Mouse (Mus musculus) small intestine, adult 2 months (tissue): ENCODE measurements around the gene Chst8. TPM values are rescaled to one million over a fixed set of nuclear protein-coding genes. Genes with fewer than 3 reads are reported as not detected.

Experiments used
- H3K27ac ChIP-seq: fragments of 200-500 bp; 2 replicates; pipeline ENCODE4 v1.5.1; 2012; ENCODE audit warnings: low read depth, low read length, control low read depth, inconsistent platforms; ENCODE audit not compliant: insufficient read depth
- H3K27me3 ChIP-seq: fragments of 200-500 bp; 2 replicates; pipeline ENCODE4 v1.6.1; 2012; ENCODE audit warnings: mild to moderate bottlenecking, moderate library complexity, low read length, inconsistent platforms; ENCODE audit not compliant: control insufficient read depth, insufficient read depth
- H3K36me3 ChIP-seq: fragments of 200-500 bp; 2 replicates; pipeline ENCODE4 v1.6.1; 2012; ENCODE audit warnings: mild to moderate bottlenecking, low read length, control low read depth, inconsistent platforms; ENCODE audit not compliant: control insufficient read depth, insufficient read depth
- H3K4me1 ChIP-seq: fragments of 200-500 bp; 2 replicates; pipeline ENCODE4 v1.6.1; 2012; ENCODE audit warnings: low read length, inconsistent platforms, mixed read lengths; ENCODE audit not compliant: control insufficient read depth, insufficient read depth, insufficient read length
- H3K4me3 ChIP-seq: fragments of 200-500 bp; 2 replicates; pipeline ENCODE4 v1.5.1; 2012; ENCODE audit warnings: low read depth, mild to moderate bottlenecking, control low read depth, inconsistent platforms, low read length, moderate library complexity
- CTCF ChIP-seq: fragments of 200-500 bp; IDR thresholded peaks from 2 replicates; pipeline ENCODE4 v1.5.1; 2012; ENCODE audit warnings: low read depth, mild to moderate bottlenecking, control low read depth, inconsistent platforms, low read length, moderate library complexity, mixed read lengths; ENCODE audit not compliant: insufficient replicate concordance, insufficient read length; ENCODE audit errors: extremely low read depth
- POLR2A ChIP-seq: fragments of 200-500 bp; IDR thresholded peaks from 2 replicates; pipeline ENCODE4 v1.6.1; 2012; ENCODE audit warnings: low read depth, mild to moderate bottlenecking, control low read depth, inconsistent platforms, low read length, moderate library complexity
- WGBS: fragments of 180-500 bp; shearing (Covaris S2); methylation state at CpG from one replicate; pipeline ENCODE4 v1.1.7; 2018; 5-methylcytosine and 5-hydroxymethylcytosine counted together
- polyA plus RNA-seq: library from polyadenylated mRNA; depleted of rRNA; stranded (reverse); fragments of >200 nt; gene quantifications from 2 replicates; pipeline ENCODE4 v1.2.3, GENCODE M21; 2012

The Chst8 gene
- polyA plus RNA-seq, 1 experiment: 3.2 TPM

- Histone ChIP-seq H3K4me1 (no peaks in the 10 kb centered on the region), H3K27ac (no peak overlapping the region), H3K36me3 (no peaks in the 10 kb centered on the region), H3K27me3 (no peaks in the 10 kb centered on the region), H3K4me3 (no peak overlapping the region)
- WGBS: 66% methylated on average over 8 of the region's 8 CpGs
- TF ChIP-seq CTCF: no peak
- no peak for TF ChIP-seq POLR2A
Observed at GRCm38 (mm10) chr7:34743411-34744085, 69.0 kb downstream of the Chst8 start.

- 92% methylated on average over 8 of the region's 8 CpGs for whole genome bisulfite sequencing
- Histone ChIP-seq H3K4me1 (no peaks in the 10 kb centered on the region), H3K27ac (no peak overlapping the region), H3K27me3 (no peaks in the 10 kb centered on the region), H3K36me3 (no peaks in the 10 kb centered on the region), H3K4me3 (no peak overlapping the region)
- TF ChIP-seq CTCF: no peak
- TF ChIP-seq POLR2A: no peak
Observed at GRCm38 (mm10) chr7:34739371-34739770, 73.1 kb downstream of the Chst8 start.

- H3K27ac ChIP-seq: no peak overlapping the region
- no peaks in the 10 kb centered on the region for H3K4me1 ChIP-seq
- no peaks in the 10 kb centered on the region for H3K36me3 ChIP-seq
- no peak for TF ChIP-seq POLR2A
- no peak for TF ChIP-seq CTCF
- H3K4me3 ChIP-seq: no peak overlapping the region
- WGBS: 58% methylated on average over 6 of the region's 6 CpGs
- H3K27me3 ChIP-seq: no peaks in the 10 kb centered on the region
Observed at GRCm38 (mm10) chr7:34737206-34737605, 75.3 kb downstream of the Chst8 start.

GRCm38 (mm10) chr7:34734348-34734747, 78.2 kb downstream of the Chst8 start:
- no peak for TF ChIP-seq CTCF
- TF ChIP-seq POLR2A: no peak
- H3K36me3 ChIP-seq: no peaks in the 10 kb centered on the region
- H3K4me1 ChIP-seq: no peaks in the 10 kb centered on the region
- H3K27ac ChIP-seq: no peak overlapping the region
- H3K4me3 ChIP-seq: no peak overlapping the region
- 88% methylated on average over 6 of the region's 6 CpGs for WGBS
- no peaks in the 10 kb centered on the region for H3K27me3 ChIP-seq

- WGBS: 49% methylated on average over 6 of the region's 6 CpGs
- Histone ChIP-seq H3K4me1 (no peaks in the 10 kb centered on the region), H3K27me3 (no peaks in the 10 kb centered on the region), H3K4me3 (no peak overlapping the region), H3K36me3 (no peaks in the 10 kb centered on the region), H3K27ac (no peak overlapping the region)
- no peak for TF ChIP-seq POLR2A
- no peak for TF ChIP-seq CTCF
Observed at GRCm38 (mm10) chr7:34728931-34729330, 83.6 kb downstream of the Chst8 start.

GRCm38 (mm10) chr7:34725206-34725605, 87.3 kb downstream of the Chst8 start:
- Histone ChIP-seq H3K4me1 (no peaks in the 10 kb centered on the region), H3K27ac (no peak overlapping the region), H3K27me3 (no peaks in the 10 kb centered on the region), H3K36me3 (no peaks in the 10 kb centered on the region), H3K4me3 (no peak overlapping the region)
- 73% methylated on average over 4 of the region's 4 CpGs for WGBS
- no peak for TF ChIP-seq POLR2A
- no peak for TF ChIP-seq CTCF

- H3K36me3 ChIP-seq: no peaks in the 10 kb centered on the region
- H3K27me3 ChIP-seq: no peaks in the 10 kb centered on the region
- no peak overlapping the region for H3K27ac ChIP-seq
- H3K4me3 ChIP-seq: no peak overlapping the region
- 48% methylated on average over 11 of the region's 11 CpGs for WGBS
- TF ChIP-seq CTCF: no peak
- TF ChIP-seq POLR2A: no peak
- H3K4me1 ChIP-seq: no peaks in the 10 kb centered on the region
Observed at GRCm38 (mm10) chr7:34722551-34723230, 89.8 kb downstream of the Chst8 start.
